Mouse (Mus musculus) ES-E14 (cell line): ENCODE data around the gene Ktn1. TPM values are rescaled to one million over a fixed set of nuclear protein-coding genes. Genes with fewer than 3 reads are reported as not detected.

Experiments
- DNase-seq: peaks from one replicate; pipeline ENCODE4 v3.0.0-alpha.2; 2013; ENCODE audit warnings: low read depth, low spot score
- H3K27ac ChIP-seq: 2 replicates; pipeline ENCODE4 v1.5.1; 2012; ENCODE audit warnings: low read depth, mild to moderate bottlenecking, low read length, moderate library complexity, mixed read lengths; ENCODE audit not compliant: poor library complexity, insufficient read depth, severe bottlenecking
- H3K36me3 ChIP-seq: 2 replicates; pipeline ENCODE4 v1.6.1; 2012; ENCODE audit warnings: mild to moderate bottlenecking, low read length, moderate library complexity, mixed read lengths; ENCODE audit not compliant: control insufficient read depth, poor library complexity, insufficient read depth, severe bottlenecking
- H3K4me1 ChIP-seq, 2 experiments: fragments of 150-350 bp in 1 of 2; sonication (generic) in 1 of 2; 2 replicates each; pipeline ENCODE4 v1.6.1; 2012; ENCODE audit warnings: low read length in 2 of 2, mild to moderate bottlenecking in 1 of 2, mixed read lengths in 1 of 2; ENCODE audit not compliant: control insufficient read depth in 2 of 2, insufficient read depth in 2 of 2, poor library complexity in 1 of 2
- H3K4me3 ChIP-seq, 2 experiments: fragments of 150-350 bp in 1 of 2; sonication (generic) in 1 of 2; 2 replicates each; pipeline ENCODE4 v1.5.1; 2012; ENCODE audit warnings: low read length in 2 of 2, low read depth in 1 of 2, mild to moderate bottlenecking in 1 of 2, mixed read lengths in 1 of 2; ENCODE audit not compliant: insufficient read depth in 1 of 2, poor library complexity in 1 of 2, severe bottlenecking in 1 of 2
- H3K9ac ChIP-seq: 2 replicates; pipeline ENCODE4 v1.6.1; 2012; ENCODE audit warnings: low read depth, mild to moderate bottlenecking, low read length, mixed read lengths; ENCODE audit not compliant: poor library complexity, insufficient read depth, severe bottlenecking
- H3K9me3 ChIP-seq: fragments of 150-350 bp; sonication (generic); 2 replicates; pipeline ENCODE4 v1.6.1; 2012; ENCODE audit warnings: low read depth, mild to moderate bottlenecking, low read length; ENCODE audit not compliant: control insufficient read depth, insufficient read depth
- CHD2 ChIP-seq: IDR thresholded peaks from 2 replicates; pipeline ENCODE4 v1.6.1; 2014; ENCODE audit warnings: mild to moderate bottlenecking, low read depth, low read length, inconsistent platforms
- HCFC1 ChIP-seq: IDR thresholded peaks from 2 replicates; pipeline ENCODE4 v1.6.1; 2012; ENCODE audit warnings: low read length, inconsistent platforms, borderline replicate concordance; ENCODE audit not compliant: insufficient read depth
- MAFK ChIP-seq: IDR thresholded peaks from 2 replicates; pipeline ENCODE4 v1.6.1; 2014; ENCODE audit warnings: mild to moderate bottlenecking, low read depth, low read length, inconsistent platforms; ENCODE audit not compliant: insufficient read depth
- ZC3H11A ChIP-seq: IDR thresholded peaks from 2 replicates; pipeline ENCODE4 v1.6.1; 2012; ENCODE audit warnings: low read depth, mild to moderate bottlenecking, inconsistent platforms, low read length, borderline replicate concordance
- ZNF384 ChIP-seq: IDR thresholded peaks from 2 replicates; pipeline ENCODE4 v1.6.1; 2012; ENCODE audit warnings: low read depth, low read length, inconsistent platforms
- in situ Hi-C, 2 experiments: fragments of 600-800 bp; cut with MboI; formaldehyde crosslinking; loops; one replicate each; pipeline ENCODE4 v1.15.1; 2025; ENCODE audit warnings: low sequenced_read_pairs in 2 of 2, inconsistent platforms in 1 of 2; ENCODE audit not compliant: unreplicated experiment in 2 of 2
- total RNA-seq: library from RNA; depleted of rRNA; stranded (reverse); fragments of 300-350 nt; gene quantifications from 2 replicates; pipeline ENCODE4 v1.2.3, GENCODE M21; 2012

Ktn1 gene
- total RNA-seq, 1 experiment = 87.6 TPM

GRCm38 (mm10) chr14:47765192-47765591 is 116.9 kb downstream of the Ktn1 start:
- Histone ChIP-seq H3K4me1 (no peaks in the 10 kb centered on the region), H3K9ac (no peak overlapping the region), H3K4me3 (no peak overlapping the region), H3K36me3 (no peaks in the 10 kb centered on the region), H3K9me3 (peaks cover 7% of the 10 kb centered on the region), H3K27ac (no peak overlapping the region)
- DNase-seq = no peak
- TF ChIP-seq HCFC1 (no peak), ZNF384 (no peak), ZC3H11A (no peak), MAFK (no peak), CHD2 (no peak)
- in situ Hi-C loops = loop anchor here in 1 of 2 experiments (25.0 kb wide), 2 partner anchors 103 to 597 kb away; no protein-coding TSS in a partner anchor

GRCm38 (mm10) chr14:47765796-47766195 is 117.5 kb downstream of the Ktn1 start:
- peaks cover 10% of the 10 kb centered on the region for H3K9me3 ChIP-seq
- no peaks in the 10 kb centered on the region for H3K4me1 ChIP-seq
- TF ChIP-seq CHD2 = no peak
- no peak for TF ChIP-seq ZC3H11A
- no peak for TF ChIP-seq HCFC1
- no peak for TF ChIP-seq ZNF384
- no peak for TF ChIP-seq MAFK
- H3K4me3 ChIP-seq = no peak overlapping the region
- in situ Hi-C loops = loop anchor here in 1 of 2 experiments (25.0 kb wide), 2 partner anchors 103 to 597 kb away; no protein-coding TSS in a partner anchor
- no peaks in the 10 kb centered on the region for H3K36me3 ChIP-seq
- no peak overlapping the region for H3K27ac ChIP-seq
- no peak for DNase-seq
- H3K9ac ChIP-seq = no peak overlapping the region

GRCm38 (mm10) chr14:47766373-47766772 is 118.1 kb downstream of the Ktn1 start:
- Histone ChIP-seq H3K4me3 (no peak overlapping the region), H3K9me3 (peaks cover 15% of the 10 kb centered on the region), H3K9ac (no peak overlapping the region), H3K27ac (no peak overlapping the region), H3K36me3 (no peaks in the 10 kb centered on the region), H3K4me1 (no peaks in the 10 kb centered on the region)
- DNase-seq = no peak
- no peak for TF ChIP-seq ZC3H11A
- TF ChIP-seq CHD2 = no peak
- no peak for TF ChIP-seq ZNF384
- no peak for TF ChIP-seq MAFK
- in situ Hi-C loops = loop anchor here in 1 of 2 experiments (25.0 kb wide), 2 partner anchors 104 to 596 kb away; no protein-coding TSS in a partner anchor

GRCm38 (mm10) chr14:47771496-47771895 is 123.2 kb downstream of the Ktn1 start:
- in situ Hi-C loops = loop anchor here in 1 of 2 experiments (25.0 kb wide), 2 partner anchors 109 to 591 kb away; no protein-coding TSS in a partner anchor
- no peaks in the 10 kb centered on the region for H3K4me1 ChIP-seq
- H3K9ac ChIP-seq = no peak overlapping the region
- no peaks in the 10 kb centered on the region for H3K36me3 ChIP-seq
- peaks cover 18% of the 10 kb centered on the region for H3K9me3 ChIP-seq
- H3K4me3 ChIP-seq = no peak overlapping the region
- H3K27ac ChIP-seq = no peak overlapping the region
- no peak for TF ChIP-seq CHD2
- no peak for TF ChIP-seq HCFC1
- no peak for TF ChIP-seq MAFK
- TF ChIP-seq ZC3H11A = no peak
- TF ChIP-seq ZNF384 = no peak
- DNase-seq = no peak

GRCm38 (mm10) chr14:47775543-47775942 is 127.3 kb downstream of the Ktn1 start:
- in situ Hi-C loops = no loop called here
- Histone ChIP-seq H3K4me1 (no peaks in the 10 kb centered on the region), H3K27ac (no peak overlapping the region), H3K4me3 (no peak overlapping the region), H3K9ac (no peak overlapping the region), H3K36me3 (no peaks in the 10 kb centered on the region), H3K9me3 (peaks cover 8% of the 10 kb centered on the region)
- no peak for DNase-seq
- no peak for TF ChIP-seq HCFC1
